8 mouse cellular contexts compared by ENCODE assay signal in genomic region chr2:29194547-29195463, GRCm38 (mm10). TPM values are rescaled to one million over a fixed set of nuclear protein-coding genes. Genes with fewer than 3 reads are reported as not detected.
DNase-seq lines count a peak whose midpoint lies in the region; ATAC-seq and TF ChIP-seq lines count a peak whose summit lies in the region.

No protein-coding gene starts in this region.

- peak; percentile 36; the same call in 1 of the 2 replicates for TF ChIP-seq CTCF in G1E (IDR thresholded peaks at IDR 0.05; ENCODE audit: low read depth, low read length)

- peak overlapping the region; percentile 62 for H3K9ac ChIP-seq in forebrain, embryonic 14.5 days (ENCODE audit: low read length)

- WGBS in forebrain, embryonic 14.5 days: 1% methylated on average over 58 of the region's 61 CpGs

- peak overlapping the region; percentile 2; the same call in 1 of the 2 replicates for H3K4me3 ChIP-seq in G1E (ENCODE audit: low read depth, low read length)
- peak overlapping the region; percentile 42 for H3K4me3 ChIP-seq in forebrain, embryonic 14.5 days (ENCODE audit: low read depth, low read length)

- peaks cover 5% of the 10 kb centered on the region; the same call in 1 of the 2 replicates for H3K4me1 ChIP-seq in G1E (ENCODE audit: insufficient read depth, low read depth, low read length)
- peaks cover 5% of the 10 kb centered on the region; the same call in 1 of the 2 replicates for H3K4me1 ChIP-seq in forebrain, embryonic 14.5 days (ENCODE audit: control insufficient read depth, insufficient read depth, low read length)

- peak; percentile 32 for DNase-seq in G1E (ENCODE audit: low spot score)
- DNase-seq in cerebellum, adult 11 months: peak; percentile 87
- DNase-seq in forebrain, embryonic 14.5 days (ENCODE audit: low spot score): peak; percentile 56
- DNase-seq in layer of hippocampus, postnatal 10 days (ENCODE audit: low spot score in 2 of 2): peak; percentile 85 to 88
- DNase-seq in lung, postnatal 10 days: peak; percentile 86
- DNase-seq in retina, postnatal 1 day: peak; percentile 80
- peak; percentile 93 for DNase-seq in thymus, postnatal 4 days

- H3K9me3 ChIP-seq in G1E (replicated peaks): no peaks in the 10 kb centered on the region
- no peaks in the 10 kb centered on the region for H3K9me3 ChIP-seq in forebrain, embryonic 14.5 days (replicated peaks; ENCODE audit: control insufficient read depth, low read length)

- no peak overlapping the region for H3K27ac ChIP-seq in forebrain, embryonic 14.5 days (ENCODE audit: low read depth, low read length)

- peaks cover 61% of the 10 kb centered on the region; the same call in 1 of the 2 replicates for H3K27me3 ChIP-seq in G1E (ENCODE audit: insufficient read depth, low read length)
- H3K27me3 ChIP-seq in forebrain, embryonic 14.5 days (replicated peaks; ENCODE audit: control insufficient read depth, insufficient read depth, low read length): peaks cover 7% of the 10 kb centered on the region; the same call in 1 of the 2 replicates

- peak overlapping the region; percentile 93 for H3K4me2 ChIP-seq in forebrain, embryonic 14.5 days (ENCODE audit: low read length)

- no peaks in the 10 kb centered on the region for H3K36me3 ChIP-seq in G1E (replicated peaks)
- no peaks in the 10 kb centered on the region for H3K36me3 ChIP-seq in forebrain, embryonic 14.5 days (ENCODE audit: control insufficient read depth, insufficient read depth, low read length)

- no peak for ATAC-seq in G1E (ENCODE audit: extremely low read depth, insufficient number of reproducible peaks, low FRiP score, poor library complexity, severe bottlenecking)
- peak; percentile 73 for ATAC-seq in forebrain, embryonic 14.5 days
- ATAC-seq in hematopoietic stem cell, adult 5-6 weeks (replicated peaks in 1 of 2; ENCODE audit: insufficient read depth in 1 of 2, low FRiP score in 2 of 2, low TSS enrichment in 1 of 2, low read depth in 1 of 2, poor library complexity in 2 of 2, severe bottlenecking in 2 of 2): peak; percentile 33 to 59; a peak in 2 of 4 replicates

RNA-seq across cellular contexts. Expression of gene Ntng2, which starts 58.0 kb away (rescaled TPM):
- total RNA-seq in G1E (2014; fragmentation: Nextera tagmentation) (not detected in 2 replicates), G1E (2017) (0.49 TPM in 1 of 2 replicates, not detected in the other)
- polyA plus RNA-seq in G1E (2012): not detected in 2 replicates
- 6.6 and 8.8 TPM in 2 replicates for polyA plus RNA-seq in forebrain, embryonic 14.5 days (2014; fragmentation: Nextera tagmentation; extraction: Ambion mirVana)
- total RNA-seq in hematopoietic stem cell, adult 5-6 weeks (2017): 2.4 and 3.3 TPM in 2 replicates
- total RNA-seq in layer of hippocampus, postnatal 10 days (2021): 100 to 1,000 TPM; 134 to 147 TPM

Comparison
In these comparisons a context has a peak if more than half of its experiments do, and no peak if none do; other contexts are left out.
1. DNase-seq: peak in every context shown above with its lines; median percentile 93 in thymus, postnatal 4 days; 87 in cerebellum, adult 11 months; 86 in layer of hippocampus, postnatal 10 days; 86 in lung, postnatal 10 days; 80 in retina, postnatal 1 day; 56 in forebrain, embryonic 14.5 days; 32 in G1E.
2. RNA of gene Ntng2, which starts 58.0 kb away (total RNA-seq): 134 to 147 TPM in layer of hippocampus, postnatal 10 days; 2.4 to 3.3 TPM in hematopoietic stem cell, adult 5-6 weeks and 0.49 TPM in G1E; every median in the first group is over 10 times any median in the second.